Mouse (Mus musculus): ENCODE data around the gene Mboat2.
A peak's percentile ranks its signal among the peaks of the same experiment; 100 is the strongest.

Mboat2 gene

GRCm38 (mm10) chr12:24866645-24867044, 36.0 kb downstream of the Mboat2 start:
- no peak for DNase-seq

DNA sequence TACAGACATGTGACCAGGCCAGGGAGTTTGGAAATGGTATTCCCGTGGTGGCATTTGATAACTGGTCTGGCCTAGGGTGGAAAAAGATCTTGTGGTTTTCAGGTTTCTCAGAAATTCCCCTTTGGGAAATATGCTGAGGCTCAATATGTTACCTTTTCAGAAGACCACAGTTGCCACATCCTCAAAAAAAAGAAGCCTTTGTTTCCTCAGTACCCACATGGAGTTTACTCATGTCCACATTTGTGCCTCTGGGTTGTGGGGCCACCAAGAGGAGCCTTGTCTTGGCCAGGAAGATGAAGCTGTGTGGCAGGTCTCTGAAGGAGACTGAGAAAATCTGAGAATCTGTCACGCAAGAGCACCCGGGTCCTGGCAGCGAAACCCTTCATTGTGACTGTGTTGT, 38.0 kb downstream of the Mboat2 start:
- no peak for DNase-seq

DNA sequence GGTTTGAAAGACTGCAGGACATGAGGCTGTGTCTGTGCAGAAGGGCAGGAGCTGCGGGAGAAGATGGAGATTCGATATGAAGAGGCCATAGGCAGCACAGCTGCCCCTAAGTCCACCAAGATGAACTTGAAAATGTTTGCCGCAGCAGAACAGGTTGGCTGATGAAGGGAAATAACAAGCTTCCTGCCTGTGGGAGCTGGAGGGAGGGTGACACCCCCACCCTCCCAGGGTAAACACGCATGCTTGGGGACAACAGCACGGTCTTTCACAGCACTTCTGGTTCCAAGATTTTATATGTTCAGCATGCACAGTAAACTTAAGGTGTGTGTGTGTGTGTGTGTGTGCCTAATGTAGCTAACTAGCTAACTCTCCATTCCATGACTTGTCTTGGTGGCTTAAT, 38.6 kb downstream of the Mboat2 start:
- DNase-seq = no peak

GRCm38 (mm10) chr12:24870901-24871300, 40.2 kb downstream of the Mboat2 start:
- DNase-seq = no peak

DNA sequence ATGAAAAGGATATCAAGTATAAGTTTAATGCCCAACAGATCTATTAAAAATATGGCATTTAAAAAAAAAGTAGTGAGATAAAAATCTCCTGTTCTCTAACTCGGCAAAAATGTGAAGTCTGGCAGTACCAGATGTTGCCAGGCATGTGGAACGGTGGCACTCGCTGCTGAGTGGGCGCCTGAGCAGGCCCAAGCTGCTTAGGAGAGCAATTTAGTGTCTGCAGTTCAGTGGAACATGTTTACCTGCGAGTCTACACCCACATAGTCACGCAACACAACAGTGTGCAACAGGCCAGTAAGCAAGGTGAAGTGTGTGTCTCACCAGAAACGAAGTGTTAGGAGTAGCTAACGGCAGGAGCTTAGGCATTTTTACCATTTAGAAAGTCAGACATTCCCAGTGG, 41.6 kb downstream of the Mboat2 start:
- DNase-seq = no peak

- no peak for DNase-seq
These were observed 42.0 kb downstream of the Mboat2 start for GRCm38 (mm10) chr12:24872689-24873088.

DNA sequence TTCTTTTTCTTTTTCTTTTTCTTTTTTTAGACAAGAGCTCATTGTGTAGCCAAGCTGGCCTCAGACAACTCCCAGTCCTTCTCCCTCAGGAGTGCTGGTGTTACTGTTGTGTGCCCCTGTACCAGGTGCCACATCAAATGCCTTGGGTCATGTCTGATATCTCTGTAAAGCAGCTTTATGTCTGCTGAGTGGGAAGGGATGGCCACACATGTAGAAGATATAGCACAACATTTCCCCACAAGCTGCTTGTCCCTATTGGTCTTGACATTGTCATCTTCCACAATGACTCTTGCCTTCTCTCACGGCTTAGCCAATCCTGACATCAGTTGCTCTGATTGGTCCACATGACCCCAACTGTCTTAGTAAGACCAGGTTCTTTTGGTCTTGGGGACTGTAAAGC, 45.2 kb downstream of the Mboat2 start:
- no peak for DNase-seq

- no peak for DNase-seq
These were observed 46.6 kb downstream of the Mboat2 start for GRCm38 (mm10) chr12:24877231-24877630.

DNA sequence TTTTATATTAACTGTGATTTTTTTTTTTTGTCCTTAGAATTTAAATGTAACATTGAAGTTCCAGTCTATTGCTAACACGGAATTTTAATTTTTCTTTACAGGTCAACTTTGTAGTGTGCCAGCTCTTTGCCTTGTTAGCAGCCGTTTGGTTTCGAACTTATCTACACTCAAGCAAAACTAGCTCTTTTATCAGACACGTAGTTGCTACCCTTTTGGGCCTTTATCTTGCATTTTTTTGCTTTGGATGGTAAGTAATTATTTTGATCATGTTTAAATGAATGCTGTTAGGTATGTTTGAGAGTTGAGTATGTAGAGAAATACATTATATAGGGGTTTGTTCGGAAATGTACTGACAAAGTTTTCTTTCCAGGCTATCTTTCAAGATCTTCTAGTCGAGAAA, 47.4 kb downstream of the Mboat2 start:
- DNase-seq = no peak

GRCm38 (mm10) chr12:24878735-24879362, 48.2 kb downstream of the Mboat2 start:
- no peak for DNase-seq

DNA sequence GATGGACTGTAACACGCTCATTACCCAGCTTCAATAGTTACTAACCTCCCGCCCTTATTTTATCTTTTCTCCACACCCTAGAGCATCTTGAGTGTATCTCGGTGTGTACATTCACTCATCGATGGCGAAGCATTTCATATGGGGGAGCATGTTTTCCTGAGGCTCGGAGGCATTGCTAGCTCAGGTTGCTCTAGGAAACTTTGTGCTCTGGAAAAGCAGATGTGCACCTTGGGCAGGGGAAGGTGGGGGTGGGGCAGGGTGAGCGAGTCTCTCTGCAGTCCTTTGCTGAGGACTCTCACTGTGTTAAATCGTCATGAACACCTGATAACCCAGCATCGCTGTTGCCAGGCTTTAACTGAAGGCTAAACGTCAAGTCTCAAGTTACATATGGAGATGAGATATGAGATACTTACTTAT, 48.9 kb downstream of the Mboat2 start:
- no peak for DNase-seq

GRCm38 (mm10) chr12:24883279-24883678, 52.6 kb downstream of the Mboat2 start:
- no peak for DNase-seq

DNA sequence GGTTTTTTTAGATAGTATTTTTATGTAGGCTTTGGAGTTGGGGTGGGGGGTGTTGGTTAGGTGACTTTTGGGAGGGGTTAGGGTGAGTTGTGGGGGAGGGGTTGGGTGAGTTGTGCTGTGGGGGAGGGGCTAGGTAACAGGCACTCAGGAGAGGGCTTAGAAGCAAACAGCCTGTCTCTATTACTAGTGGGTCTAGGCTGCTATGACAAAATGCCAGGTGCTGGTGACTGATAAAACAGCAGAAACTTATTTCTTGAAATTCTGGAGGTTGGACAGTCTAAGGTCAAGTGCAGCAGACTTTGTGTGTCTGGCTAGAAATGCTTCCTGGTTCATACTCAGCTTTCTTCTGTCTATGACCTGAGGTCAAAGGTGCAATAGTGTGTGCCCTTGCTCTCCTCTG, 56.1 kb downstream of the Mboat2 start:
- DNase-seq = no peak

DNA sequence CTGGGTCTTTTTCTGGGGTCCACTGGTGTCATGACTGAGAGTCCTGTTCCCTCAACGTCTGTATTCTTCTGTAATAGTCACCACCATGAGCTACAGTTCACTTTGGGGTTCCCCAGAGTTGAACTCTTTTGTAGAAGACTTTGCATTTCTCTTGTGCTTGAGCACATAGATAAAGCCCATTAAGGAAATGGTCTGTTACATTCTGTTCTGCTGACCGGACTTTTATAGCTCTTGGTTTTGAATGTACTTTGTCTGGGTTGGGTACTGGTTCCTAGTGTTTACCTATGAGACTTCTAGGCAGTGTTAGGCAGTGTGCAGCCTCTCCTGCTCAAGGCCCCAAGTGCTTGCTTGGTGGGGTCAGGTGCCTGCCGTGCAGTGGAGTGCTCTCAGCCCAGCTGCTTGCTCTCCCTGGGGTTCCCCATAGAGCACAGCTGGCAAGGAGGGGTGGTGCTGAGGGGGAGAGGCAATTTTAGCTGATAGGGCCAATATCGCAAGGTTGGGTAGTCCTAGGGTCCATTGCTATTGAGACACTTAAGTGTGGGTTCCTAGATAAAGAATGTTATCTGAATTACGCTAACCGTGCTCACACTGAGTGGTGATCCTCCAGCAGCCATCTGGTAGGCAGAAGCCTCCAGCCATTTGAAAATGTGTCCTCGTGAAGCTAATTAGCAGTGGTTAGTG, 58.8 kb downstream of the Mboat2 start:
- DNase-seq = no peak

GRCm38 (mm10) chr12:24890158-24890557, 59.5 kb downstream of the Mboat2 start:
- DNase-seq = no peak

DNA sequence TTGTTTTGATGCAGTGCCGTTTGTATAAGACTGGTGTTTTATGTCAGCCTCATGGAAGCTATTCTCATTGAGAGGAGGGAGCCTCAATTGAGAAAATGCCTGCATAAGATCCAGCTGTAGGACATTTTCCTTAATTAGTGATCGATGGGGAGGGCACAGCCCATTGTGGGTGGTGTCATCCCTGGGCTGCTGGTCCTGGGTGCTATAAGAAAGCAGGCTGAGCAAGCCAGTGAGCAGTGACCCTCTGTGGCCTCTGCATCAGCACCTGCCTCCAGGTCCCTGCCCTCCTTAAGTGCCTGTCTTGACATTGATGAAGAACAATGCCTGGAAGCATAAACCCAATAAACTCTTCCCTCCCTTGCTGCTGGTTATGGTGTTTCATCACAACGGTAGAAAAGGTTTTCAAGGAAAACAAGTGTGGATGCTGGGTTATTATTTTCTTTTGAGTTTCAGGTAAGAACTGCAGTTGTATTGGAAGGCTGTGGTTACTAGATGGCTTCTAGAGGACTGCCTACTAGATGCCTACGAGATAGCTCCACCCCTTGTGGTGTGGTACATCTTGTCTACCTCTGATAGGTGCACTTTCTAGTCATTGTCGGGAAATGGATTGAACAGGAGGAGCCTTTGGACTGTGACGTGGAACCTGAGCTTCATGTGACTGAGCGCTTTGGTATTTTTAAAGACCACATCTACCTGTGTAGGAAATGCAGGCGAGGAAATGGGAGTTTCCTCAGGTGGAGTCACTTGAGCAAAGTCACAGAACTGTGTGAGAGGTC, 60.2 kb downstream of the Mboat2 start:
- no peak for DNase-seq

DNA sequence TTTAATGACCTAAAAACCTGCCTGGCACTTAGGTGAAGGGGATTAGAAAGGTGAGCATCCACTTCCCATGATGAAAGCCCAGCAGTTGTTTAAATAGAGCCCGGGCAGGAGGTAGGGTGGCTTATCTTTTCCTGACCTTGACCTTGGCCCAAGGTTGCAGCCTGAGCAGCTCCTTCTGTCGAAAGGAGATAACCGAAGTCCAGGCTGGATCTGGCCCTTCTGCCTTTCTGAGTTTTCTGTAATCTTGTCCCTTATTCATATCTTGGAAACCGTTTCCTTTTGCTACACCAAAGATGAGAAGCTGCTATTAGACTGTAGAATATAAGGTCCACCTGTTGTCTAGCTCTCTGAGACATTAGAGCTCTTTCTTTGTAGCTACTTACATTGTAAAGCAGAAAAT, 61.9 kb downstream of the Mboat2 start:
- no peak for DNase-seq

- DNase-seq = peak; percentile 78
These were observed 63.2 kb downstream of the Mboat2 start for GRCm38 (mm10) chr12:24893777-24894468.

DNA sequence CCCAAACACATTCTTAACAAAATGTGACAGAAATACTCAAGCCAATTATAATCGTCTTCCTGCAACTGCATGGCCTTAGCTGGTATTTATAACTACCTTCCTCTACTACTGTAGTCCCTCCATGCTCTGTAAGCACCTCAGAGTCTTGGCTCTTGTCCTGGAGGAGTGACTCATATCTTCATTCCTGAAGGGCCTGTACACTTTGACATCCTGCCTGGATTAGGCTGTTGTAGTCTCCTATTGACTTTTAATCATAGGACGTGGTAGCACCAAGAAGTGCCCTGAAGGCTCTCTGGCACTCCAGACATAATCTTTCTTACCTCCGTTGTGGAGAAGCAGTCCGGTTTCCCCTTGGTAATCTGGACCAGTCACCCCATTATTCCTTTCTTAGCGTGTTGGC, 64.7 kb downstream of the Mboat2 start:
- DNase-seq = no peak

- DNase-seq = peak; percentile 26
These were observed 66.7 kb downstream of the Mboat2 start for GRCm38 (mm10) chr12:24897354-24897753.

DNA sequence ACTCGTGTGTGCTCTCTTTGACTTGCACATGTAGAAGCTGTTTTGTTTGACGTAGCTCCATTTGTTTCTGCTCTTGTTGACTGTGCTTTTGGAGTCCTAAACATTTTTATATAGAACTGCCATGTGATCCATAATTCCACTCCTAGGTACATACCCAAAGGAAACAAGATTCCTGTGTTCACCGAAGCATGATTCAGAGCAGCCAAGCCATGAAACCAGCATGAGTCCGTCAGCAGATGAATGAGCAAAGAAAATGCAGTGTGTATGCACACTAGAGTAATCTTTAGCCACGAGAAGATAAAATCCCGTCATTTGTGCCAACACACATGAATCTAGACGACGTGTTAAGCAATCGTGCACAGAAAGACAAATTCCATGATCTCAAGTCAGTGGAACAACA, 67.5 kb downstream of the Mboat2 start:
- DNase-seq = peak; percentile 37

DNA sequence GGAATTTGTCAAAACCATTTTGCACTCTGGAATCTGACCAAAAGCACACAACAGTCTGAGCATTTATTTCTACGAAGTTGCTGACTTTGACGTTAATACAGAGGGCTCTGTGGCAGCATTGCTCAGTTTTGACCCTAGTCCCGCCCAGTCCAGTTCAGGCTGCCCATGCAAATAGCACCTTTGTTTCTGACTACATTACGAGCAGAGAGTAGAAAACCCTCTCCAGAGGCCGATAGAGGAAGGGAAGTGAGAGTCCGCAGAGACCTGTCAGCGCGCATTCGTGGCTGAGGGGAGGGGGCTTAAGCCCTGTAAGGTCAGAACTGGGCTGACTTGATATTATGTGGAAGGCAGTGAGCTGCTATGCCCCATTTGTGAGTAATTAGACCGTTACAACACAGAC, 69.0 kb downstream of the Mboat2 start:
- peak; percentile 52 for DNase-seq

DNA sequence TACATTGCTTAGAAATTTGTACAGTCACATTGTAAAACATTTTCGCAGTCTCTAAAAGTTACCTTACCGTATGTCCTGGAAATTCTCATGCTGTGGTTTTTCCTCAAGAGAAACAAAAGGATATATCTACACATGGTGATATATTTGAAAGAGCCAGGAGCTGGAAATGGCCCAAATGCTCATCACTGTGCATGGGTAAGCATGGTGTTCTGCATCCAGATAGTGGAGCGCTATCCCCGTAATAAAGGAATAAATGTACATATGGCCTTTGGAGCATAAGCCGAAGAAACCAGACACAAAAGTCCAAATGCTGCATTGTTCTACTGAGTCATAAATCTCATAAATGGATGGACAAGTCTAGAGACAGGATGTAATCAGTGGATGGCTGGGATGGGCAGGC, 72.1 kb downstream of the Mboat2 start:
- no peak for DNase-seq

GRCm38 (mm10) chr12:24907894-24908293, 77.2 kb downstream of the Mboat2 start:
- no peak for DNase-seq

Measured in kidney, postnatal 10 days (tissue).